8 mouse cellular contexts compared by ENCODE assay signal in genomic region chr5:137610548-137611244, GRCm38 (mm10). TPM values are rescaled to one million over a fixed set of nuclear protein-coding genes. Genes with fewer than 3 reads are reported as not detected.
DNase-seq lines count a peak whose midpoint lies in the region; ATAC-seq and TF ChIP-seq lines count a peak whose summit lies in the region.

No protein-coding gene starts in this region.

- TF ChIP-seq POLR2A in thymus, adult 2 months (IDR thresholded peaks at IDR 0.05; ENCODE audit: control insufficient read depth, extremely low read depth, insufficient read depth, low read length, poor library complexity) = no peak

- TF ChIP-seq CTCF in thymus, adult 2 months (IDR thresholded peaks at IDR 0.05; ENCODE audit: borderline replicate concordance, control insufficient read depth, extremely low read depth, insufficient read depth, low read length, poor library complexity) = no peak

- peak; percentile 90 for DNase-seq in Muller cell, postnatal 12 days (ENCODE audit: inconsistent ontology term)
- DNase-seq in embryo, embryonic 10 days (ENCODE audit: low spot score) = peak; percentile 89
- peak; percentile 89 for DNase-seq in kidney, postnatal 10 days
- DNase-seq in lung, postnatal 4 days = peak; percentile 78 to 88
- DNase-seq in thymus, postnatal 25 days = no peak
- DNase-seq in thymus, adult 2 months = no peak

- H3K27me3 ChIP-seq in heart, embryonic 13.5 days (replicated peaks) = peaks cover 15% of the 10 kb centered on the region; the same call in 1 of the 2 replicates
- H3K27me3 ChIP-seq in thymus, adult 2 months (ENCODE audit: control insufficient read depth, insufficient read depth, low read length) = no peaks in the 10 kb centered on the region

- H3K4me3 ChIP-seq in heart, embryonic 13.5 days = peak overlapping the region; percentile 51
- no peak overlapping the region for H3K4me3 ChIP-seq in thymus, adult 2 months (ENCODE audit: control insufficient read depth, insufficient read depth, low read length)

- peaks cover 24% of the 10 kb centered on the region for H3K36me3 ChIP-seq in heart, embryonic 13.5 days
- H3K36me3 ChIP-seq in thymus, adult 2 months (ENCODE audit: control insufficient read depth, insufficient read depth, low read length) = no peaks in the 10 kb centered on the region

- 3% methylated on average over 12 of the region's 12 CpGs for WGBS in heart, embryonic 13.5 days
- WGBS in thymus, adult 2 months = 78% methylated on average over 12 of the region's 12 CpGs

- H3K4me2 ChIP-seq in heart, embryonic 13.5 days = peak overlapping the region; percentile 67

- ATAC-seq in heart, embryonic 13.5 days (ENCODE audit: extremely low read depth, insufficient number of reproducible peaks, low FRiP score, low TSS enrichment) = peak; percentile 33; the same call in 1 of the 2 replicates
- no peak for ATAC-seq in cerebellum, adult (ENCODE audit: insufficient number of reproducible peaks, low FRiP score, low TSS enrichment)

- H3K9me3 ChIP-seq in heart, embryonic 13.5 days = no peaks in the 10 kb centered on the region

- H3K4me1 ChIP-seq in heart, embryonic 13.5 days = peaks cover 62% of the 10 kb centered on the region
- no peaks in the 10 kb centered on the region for H3K4me1 ChIP-seq in thymus, adult 2 months (replicated peaks; ENCODE audit: control insufficient read depth, insufficient read depth, low read length)

- peak overlapping the region; percentile 83 for H3K9ac ChIP-seq in heart, embryonic 13.5 days

- peak overlapping the region; percentile 95 for H3K27ac ChIP-seq in heart, embryonic 13.5 days (replicated peaks)
- no peak overlapping the region for H3K27ac ChIP-seq in thymus, adult 2 months (ENCODE audit: control insufficient read depth, insufficient read depth, low read length)

RNA-seq across cellular contexts. Expression of gene Pcolce, which starts 2.9 kb away (rescaled TPM):
- 113 and 114 TPM in 2 replicates for polyA plus RNA-seq in heart, embryonic 13.5 days (2015; fragmentation: Nextera tagmentation; extraction: Ambion mirVana)
- 21.9 and 29.7 TPM in 2 replicates for polyA plus RNA-seq in thymus, adult 2 months (2012; rRNA removed)

RNA-seq across cellular contexts. Expression of gene Mospd3, which starts 9.8 kb away (rescaled TPM):
- 16.4 and 18.4 TPM in 2 replicates for polyA plus RNA-seq in heart, embryonic 13.5 days (2015; fragmentation: Nextera tagmentation; extraction: Ambion mirVana)
- 252 and 273 TPM in 2 replicates for polyA plus RNA-seq in thymus, adult 2 months (2012; rRNA removed)

RNA-seq across cellular contexts. Expression of gene Fbxo24, which starts 18.1 kb away (rescaled TPM):
- polyA plus RNA-seq in heart, embryonic 13.5 days (2015; fragmentation: Nextera tagmentation; extraction: Ambion mirVana) = 0.12 and 0.23 TPM in 2 replicates
- 0.27 and 0.31 TPM in 2 replicates for polyA plus RNA-seq in thymus, adult 2 months (2012; rRNA removed)

RNA-seq across cellular contexts. Expression of gene Lrch4, which starts 18.2 kb away (rescaled TPM):
- 21.8 and 24.2 TPM in 2 replicates for polyA plus RNA-seq in heart, embryonic 13.5 days (2015; fragmentation: Nextera tagmentation; extraction: Ambion mirVana)
- polyA plus RNA-seq in thymus, adult 2 months (2012; rRNA removed) = 576 and 587 TPM in 2 replicates

RNA-seq across cellular contexts. Expression of gene Gm20605, which starts 18.3 kb away (rescaled TPM):
- 5.5 TPM in 2 replicates for polyA plus RNA-seq in heart, embryonic 13.5 days (2015; fragmentation: Nextera tagmentation; extraction: Ambion mirVana)
- 149 and 153 TPM in 2 replicates for polyA plus RNA-seq in thymus, adult 2 months (2012; rRNA removed)

Comparison
In these comparisons a context has a peak if more than half of its experiments do, and no peak if none do; other contexts are left out.
1. DNase-seq: peak in Muller cell, postnatal 12 days (single experiment), embryo, embryonic 10 days (single experiment), kidney, postnatal 10 days (single experiment) and lung, postnatal 4 days (2 of 2); none in thymus, postnatal 25 days (single experiment) and thymus, adult 2 months (single experiment).
2. RNA of gene Mospd3, which starts 9.8 kb away (polyA plus RNA-seq): 252 to 273 TPM in thymus, adult 2 months; 16.4 to 18.4 TPM in heart, embryonic 13.5 days; every median in the first group is over 10 times any median in the second.